13 mouse cellular contexts compared by ENCODE assay signal in the genomic region with DNA sequence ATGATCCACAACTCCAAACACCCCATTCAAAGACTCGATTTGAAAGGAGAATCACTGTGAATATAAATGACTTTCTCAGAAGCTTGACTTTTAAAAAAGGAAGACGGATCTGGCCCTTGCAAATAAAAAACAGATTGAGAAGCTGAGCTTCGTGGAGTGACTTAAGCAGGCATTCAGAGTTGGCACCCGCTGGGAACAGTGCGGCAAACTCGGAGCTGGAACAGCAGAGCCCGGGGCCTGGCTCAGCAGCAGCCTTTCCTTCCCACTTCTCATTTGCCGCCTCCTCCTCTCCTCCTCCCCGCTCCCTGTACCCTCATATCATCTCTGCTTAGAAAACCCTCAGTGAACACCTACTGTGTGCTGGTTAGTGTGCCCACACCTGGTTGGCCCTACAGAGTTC. TPM values are rescaled to one million over a fixed set of nuclear protein-coding genes. Genes with fewer than 3 reads are reported as not detected.
DNase-seq lines count a peak whose midpoint lies in the region; ATAC-seq and TF ChIP-seq lines count a peak whose summit lies in the region.
"Had no signal": no experiment of that assay in that cellular context is flagged by ENCODE, and none has a peak within 500 bp of the region (broad histone marks: within the 10 kb centered on the region; RNA-seq: fewer than 3 reads in every experiment).

No protein-coding gene starts in this region.

- H3K9ac ChIP-seq in midbrain, embryonic 14.5 days (replicated peaks; ENCODE audit: low read length): no peak overlapping the region
- H3K9ac ChIP-seq in hindbrain, embryonic 16.5 days (ENCODE audit: low read depth, low read length): no peak overlapping the region
- H3K9ac ChIP-seq: hindbrain, embryonic 15.5 days; liver, postnatal 0 days had no signal

- no peaks in the 10 kb centered on the region for H3K27me3 ChIP-seq in midbrain, embryonic 14.5 days (ENCODE audit: control insufficient read depth, insufficient read depth, low read length)
- H3K27me3 ChIP-seq in midbrain, embryonic 10.5 days (ENCODE audit: low read depth, poor library complexity, severe bottlenecking): no peaks in the 10 kb centered on the region
- no peaks in the 10 kb centered on the region for H3K27me3 ChIP-seq in hindbrain, embryonic 16.5 days (replicated peaks; ENCODE audit: control insufficient read depth, insufficient read depth, low read length)
- H3K27me3 ChIP-seq in thymus, adult 2 months (ENCODE audit: control insufficient read depth, insufficient read depth, low read length): no peaks in the 10 kb centered on the region
- H3K27me3 ChIP-seq: hindbrain, embryonic 15.5 days had no signal

- no peaks in the 10 kb centered on the region for H3K9me3 ChIP-seq in midbrain, embryonic 14.5 days (ENCODE audit: control insufficient read depth, low read length)
- peaks cover 4% of the 10 kb centered on the region; the same call in 1 of the 2 replicates for H3K9me3 ChIP-seq in midbrain, embryonic 10.5 days (replicated peaks)
- H3K9me3 ChIP-seq in hindbrain, embryonic 16.5 days (ENCODE audit: control insufficient read depth, low read length): no peaks in the 10 kb centered on the region
- H3K9me3 ChIP-seq: hindbrain, embryonic 15.5 days had no signal

- no peak overlapping the region for H3K4me2 ChIP-seq in midbrain, embryonic 14.5 days (ENCODE audit: low read length)
- peak overlapping the region; percentile 13; the same call in 1 of the 2 replicates for H3K4me2 ChIP-seq in hindbrain, embryonic 16.5 days (ENCODE audit: low read length)
- H3K4me2 ChIP-seq: hindbrain, embryonic 15.5 days had no signal

- WGBS in midbrain, embryonic 14.5 days: 11% methylated on average over 9 of the region's 9 CpGs
- WGBS in midbrain, embryonic 10.5 days: 26% methylated on average over 9 of the region's 9 CpGs
- 12% methylated on average over 9 of the region's 9 CpGs for WGBS in hindbrain, embryonic 16.5 days
- WGBS in thymus, adult 2 months: 47% methylated on average over 9 of the region's 9 CpGs

- TF ChIP-seq POLR2A in thymus, adult 2 months (IDR thresholded peaks at IDR 0.05; ENCODE audit: control insufficient read depth, extremely low read depth, insufficient read depth, low read length, poor library complexity): no peak

- no peaks in the 10 kb centered on the region for H3K36me3 ChIP-seq in midbrain, embryonic 14.5 days (ENCODE audit: control insufficient read depth, insufficient read depth, low read length)
- H3K36me3 ChIP-seq in midbrain, embryonic 10.5 days: no peaks in the 10 kb centered on the region
- H3K36me3 ChIP-seq in hindbrain, embryonic 16.5 days (ENCODE audit: control insufficient read depth, insufficient read depth, low read length): no peaks in the 10 kb centered on the region
- H3K36me3 ChIP-seq in thymus, adult 2 months (ENCODE audit: control insufficient read depth, insufficient read depth, low read length): no peaks in the 10 kb centered on the region
- H3K36me3 ChIP-seq: hindbrain, embryonic 15.5 days had no signal

- 0 out of 2 replicates have a peak, but pooled peaks have one; percentile 13 for ATAC-seq in midbrain, embryonic 14.5 days (ENCODE audit: low FRiP score, low TSS enrichment)
- ATAC-seq in hindbrain, embryonic 16.5 days: peak; percentile 64
- ATAC-seq: liver, postnatal 0 days had no signal

- H3K4me1 ChIP-seq in midbrain, embryonic 14.5 days (ENCODE audit: control insufficient read depth, insufficient read depth, low read length): peaks cover 11% of the 10 kb centered on the region; the same call in 1 of the 2 replicates
- peaks cover 25% of the 10 kb centered on the region for H3K4me1 ChIP-seq in midbrain, embryonic 10.5 days
- H3K4me1 ChIP-seq in hindbrain, embryonic 16.5 days (ENCODE audit: control insufficient read depth, insufficient read depth, low read depth, low read length): peaks cover 11% of the 10 kb centered on the region
- H3K4me1 ChIP-seq in thymus, adult 2 months (replicated peaks; ENCODE audit: control insufficient read depth, insufficient read depth, low read length): no peaks in the 10 kb centered on the region

- DNase-seq in midbrain, embryonic 14.5 days: peak; percentile 62
- DNase-seq in midbrain, embryonic 10.5 days (ENCODE audit: low spot score): no peak
- DNase-seq in left cerebral cortex, postnatal 10 days (ENCODE audit: extremely low spot score in 1 of 2, low spot score in 2 of 2): peak; percentile 56 to 76
- peak; percentile 81 for DNase-seq in telencephalon, adult 2 months (ENCODE audit: low read depth, low spot score)
- no peak for DNase-seq in thymus, adult 2 months
- no peak for DNase-seq in testis, postnatal 10 days (ENCODE audit: low spot score)
- DNase-seq in gastrocnemius, adult 8-10 months (ENCODE audit: low spot score in 2 of 2): no peak
- DNase-seq: liver, postnatal 0 days had no signal

- intact Hi-C loops in left cerebral cortex, postnatal 10 days (cut with DNase I): no loop called here

- no peak overlapping the region for H3K4me3 ChIP-seq in midbrain, embryonic 14.5 days (replicated peaks; ENCODE audit: low read depth, low read length)
- no peak overlapping the region for H3K4me3 ChIP-seq in midbrain, embryonic 10.5 days
- no peak overlapping the region for H3K4me3 ChIP-seq in hindbrain, embryonic 16.5 days (ENCODE audit: low read length)
- no peak overlapping the region for H3K4me3 ChIP-seq in thymus, adult 2 months (ENCODE audit: control insufficient read depth, insufficient read depth, low read length)
- H3K4me3 ChIP-seq: hindbrain, embryonic 15.5 days had no signal

- H3K27ac ChIP-seq in midbrain, embryonic 14.5 days (replicated peaks; ENCODE audit: low read depth, low read length): no peak overlapping the region
- H3K27ac ChIP-seq in midbrain, embryonic 10.5 days (replicated peaks): no peak overlapping the region
- no peak overlapping the region for H3K27ac ChIP-seq in hindbrain, embryonic 16.5 days (ENCODE audit: low read depth, low read length)
- H3K27ac ChIP-seq in thymus, adult 2 months (ENCODE audit: control insufficient read depth, insufficient read depth, low read length): no peak overlapping the region
- H3K27ac ChIP-seq: hindbrain, embryonic 15.5 days; stomach, postnatal 0 days had no signal

- TF ChIP-seq CTCF in thymus, adult 2 months (IDR thresholded peaks at IDR 0.05; ENCODE audit: borderline replicate concordance, control insufficient read depth, extremely low read depth, insufficient read depth, low read length, poor library complexity): no peak

RNA-seq across cellular contexts. Expression of a gene that starts 34.1 kb away (rescaled TPM):
- 14.7 and 14.9 TPM in 2 replicates for polyA plus RNA-seq in midbrain, embryonic 14.5 days (2014; fragmentation: Nextera tagmentation; extraction: Ambion mirVana)
- 5.3 and 9.5 TPM in 2 replicates for polyA plus RNA-seq in midbrain, embryonic 10.5 days (2016; fragmentation: Nextera tagmentation; extraction: Ambion mirVana)
- polyA plus RNA-seq in hindbrain, embryonic 16.5 days (2015; fragmentation: Nextera tagmentation; extraction: Ambion mirVana): 9.2 and 12.2 TPM in 2 replicates
- 10 to 100 TPM; 16.8 to 17.6 TPM for total RNA-seq in left cerebral cortex, postnatal 10 days (2021)
- 6.1 and 6.3 TPM in 2 replicates for polyA plus RNA-seq in thymus, adult 2 months (2012; rRNA removed)
- 1 to 10 TPM in 1 of 4 experiments, under 1 TPM in 3; 0.29 to 1.6 (median 0.55) TPM for total RNA-seq in gastrocnemius, adult 8-10 months (2022)
- total RNA-seq: granulocyte monocyte progenitor cell, adult 5-6 weeks; monocyte, adult 5-6 weeks had no signal

Comparison
In these comparisons a context has a peak if more than half of its experiments do, and no peak if none do; other contexts are left out.
1. DNase-seq: peak in midbrain, embryonic 14.5 days (single experiment), left cerebral cortex, postnatal 10 days (2 of 2) and telencephalon, adult 2 months (single experiment); none in midbrain, embryonic 10.5 days (single experiment), thymus, adult 2 months (single experiment), testis, postnatal 10 days (single experiment) and gastrocnemius, adult 8-10 months (0 of 2).